Mouse (Mus musculus): Measurements from ENCODE around the gene Rgs4. TPM values are rescaled to one million over a fixed set of nuclear protein-coding genes. Genes with fewer than 3 reads are reported as not detected.
A peak's percentile ranks its signal among the peaks of the same experiment; 100 is the strongest.

Rgs4 gene
- not detected in 2 replicates for polyA plus RNA-seq (2012; ENCODE audit: insufficient read depth, insufficient read length, low replicate concordance, missing spikeins)

DNA sequence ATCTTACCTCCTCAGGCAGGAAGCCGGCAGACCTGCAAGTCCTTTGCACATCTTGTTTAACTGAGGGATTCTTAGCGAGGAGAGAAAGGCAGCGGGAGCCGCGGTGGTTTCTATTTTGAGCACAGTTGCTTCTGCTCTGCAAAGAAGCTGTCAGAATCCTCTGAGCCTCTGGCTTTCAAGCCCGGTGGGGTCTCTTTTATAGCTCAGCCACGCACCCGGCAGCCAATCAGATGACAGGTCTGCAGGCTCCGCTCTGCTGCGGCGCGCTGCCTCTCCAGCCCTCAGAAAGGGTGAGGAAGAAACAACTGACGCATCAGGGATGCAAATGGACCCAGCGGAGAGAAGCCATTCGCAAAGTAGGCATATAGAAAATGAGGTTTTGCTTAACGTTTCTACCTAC lies at the start of gene Rgs4:
Gene Rgs4 (minus strand): TSS at position 170 of the 400 bp plus-strand sequence.
- H3K4me1 ChIP-seq (ENCODE audit: control insufficient read depth, insufficient read depth, low read length) = peaks cover 4% of the 10 kb centered on the region; the same call in 1 of the 2 replicates
- H3K27ac ChIP-seq (ENCODE audit: insufficient read depth, low read depth, low read length) = peak within 1 kb of the TSS; percentile 97
- H3K4me3 ChIP-seq (ENCODE audit: insufficient read depth, low read depth, low read length) = peak within 1 kb of the TSS; percentile 68
- WGBS = under 1% methylated on average over 16 of the region's 16 CpGs
- TF ChIP-seq CTCF (IDR thresholded peaks at IDR 0.05; ENCODE audit: insufficient read depth, low read depth, low read length) (no peak), POLR2A (IDR thresholded peaks at IDR 0.05; ENCODE audit: insufficient read depth, low read depth, low read length) (peak; percentile 98)

DNA sequence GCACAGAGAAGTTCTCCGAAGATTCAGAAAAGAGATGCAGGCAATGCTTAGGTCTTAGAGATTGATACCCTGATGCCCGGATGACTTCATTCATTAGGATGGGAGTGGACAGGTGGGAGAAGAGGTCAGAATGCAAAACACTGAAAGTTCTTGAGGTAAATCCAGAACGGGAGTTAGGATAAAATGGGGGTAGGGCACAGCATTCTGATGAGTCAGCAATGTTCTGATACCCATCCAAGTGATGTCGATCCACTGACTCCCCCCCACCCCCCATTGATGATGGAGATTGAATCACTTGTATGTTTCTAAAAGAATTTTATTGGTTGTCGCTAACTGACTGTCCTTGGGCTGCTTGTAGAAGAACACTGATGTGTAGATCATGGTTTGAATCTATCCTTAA lies 45.0 kb upstream of the Rgs4 start:
- Histone ChIP-seq H3K27ac (ENCODE audit: insufficient read depth, low read depth, low read length) (no peak overlapping the region), H3K4me3 (ENCODE audit: insufficient read depth, low read depth, low read length) (no peak overlapping the region), H3K4me1 (ENCODE audit: control insufficient read depth, insufficient read depth, low read length) (no peaks in the 10 kb centered on the region)
- TF ChIP-seq CTCF (IDR thresholded peaks at IDR 0.05; ENCODE audit: insufficient read depth, low read depth, low read length) = no peak
- TF ChIP-seq POLR2A (IDR thresholded peaks at IDR 0.05; ENCODE audit: insufficient read depth, low read depth, low read length) = no peak
- WGBS = 91% methylated on average over 5 of the region's 5 CpGs

DNA sequence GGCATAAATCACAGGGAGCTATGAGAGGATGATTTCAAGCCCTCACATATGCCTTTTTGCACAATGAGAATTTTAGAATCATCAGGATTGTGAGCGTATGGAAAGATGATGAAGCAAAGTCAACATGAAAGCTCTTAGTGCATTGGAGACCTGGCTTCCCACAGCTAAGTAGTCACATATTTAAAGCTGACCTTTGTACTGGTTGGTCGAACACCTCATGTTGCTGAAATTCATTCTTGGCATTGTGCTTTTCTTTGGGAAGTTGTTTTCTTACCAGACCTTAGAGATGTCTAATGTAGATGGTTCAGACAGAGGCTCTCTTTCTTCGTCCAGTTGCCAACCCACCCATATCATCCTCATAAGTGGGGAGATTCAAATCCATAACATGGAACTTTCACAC lies 38.5 kb upstream of the Rgs4 start:
- TF ChIP-seq CTCF (IDR thresholded peaks at IDR 0.05; ENCODE audit: insufficient read depth, low read depth, low read length) (no peak), POLR2A (IDR thresholded peaks at IDR 0.05; ENCODE audit: insufficient read depth, low read depth, low read length) (no peak)
- Histone ChIP-seq H3K4me1 (ENCODE audit: control insufficient read depth, insufficient read depth, low read length) (no peaks in the 10 kb centered on the region), H3K4me3 (ENCODE audit: insufficient read depth, low read depth, low read length) (no peak overlapping the region), H3K27ac (ENCODE audit: insufficient read depth, low read depth, low read length) (no peak overlapping the region)
- 94% methylated on average over 3 of the region's 3 CpGs for WGBS

DNA sequence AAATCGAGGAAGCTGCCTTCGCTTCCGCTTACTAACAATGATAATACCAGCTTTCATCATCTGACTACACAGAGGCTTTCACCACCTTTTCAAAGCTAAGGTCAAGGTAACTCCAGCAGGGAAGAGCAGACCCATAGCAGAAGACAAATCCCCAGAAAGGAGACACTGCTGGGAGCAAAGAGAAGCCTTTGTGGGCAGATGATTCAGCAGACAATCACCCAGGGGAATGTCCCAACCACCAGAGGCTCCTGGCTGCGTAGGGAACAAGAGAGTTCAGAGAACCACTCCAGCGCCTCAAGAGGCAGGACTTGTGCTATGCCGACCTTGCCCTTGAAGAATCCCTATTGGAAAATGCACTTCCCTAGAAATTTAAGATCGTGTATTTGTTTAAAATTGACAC lies 29.1 kb upstream of the Rgs4 start:
- Histone ChIP-seq H3K4me3 (ENCODE audit: insufficient read depth, low read depth, low read length) (no peak overlapping the region), H3K27ac (ENCODE audit: insufficient read depth, low read depth, low read length) (no peak overlapping the region), H3K4me1 (ENCODE audit: control insufficient read depth, insufficient read depth, low read length) (no peaks in the 10 kb centered on the region)
- TF ChIP-seq POLR2A (IDR thresholded peaks at IDR 0.05; ENCODE audit: insufficient read depth, low read depth, low read length) (no peak), CTCF (IDR thresholded peaks at IDR 0.05; ENCODE audit: insufficient read depth, low read depth, low read length) (no peak)
- 81% methylated on average over 7 of the region's 7 CpGs for WGBS

DNA sequence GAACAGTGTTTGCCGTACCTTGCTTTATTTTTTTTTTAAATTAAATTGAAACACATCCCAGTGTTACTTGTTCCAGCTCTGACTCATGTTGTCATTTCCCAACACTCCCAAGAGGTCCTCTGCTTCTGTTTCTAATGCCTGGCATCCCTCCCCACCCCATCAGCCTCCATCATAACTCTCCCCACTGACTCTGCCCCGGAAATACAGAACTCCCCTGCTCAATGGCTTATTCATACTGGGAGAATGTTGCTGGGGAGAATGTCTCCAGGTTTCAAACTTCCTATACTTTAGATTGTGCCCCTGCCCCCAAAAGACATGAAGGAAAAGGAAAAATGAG lies 17.1 kb upstream of the Rgs4 start:
- no peak for TF ChIP-seq POLR2A (IDR thresholded peaks at IDR 0.05; ENCODE audit: insufficient read depth, low read depth, low read length)
- no peak for TF ChIP-seq CTCF (IDR thresholded peaks at IDR 0.05; ENCODE audit: insufficient read depth, low read depth, low read length)
- Histone ChIP-seq H3K27ac (ENCODE audit: insufficient read depth, low read depth, low read length) (no peak overlapping the region), H3K4me3 (ENCODE audit: insufficient read depth, low read depth, low read length) (no peak overlapping the region), H3K4me1 (ENCODE audit: control insufficient read depth, insufficient read depth, low read length) (peaks cover 9% of the 10 kb centered on the region)
- WGBS = 55% methylated on average over 2 of the region's 2 CpGs

DNA sequence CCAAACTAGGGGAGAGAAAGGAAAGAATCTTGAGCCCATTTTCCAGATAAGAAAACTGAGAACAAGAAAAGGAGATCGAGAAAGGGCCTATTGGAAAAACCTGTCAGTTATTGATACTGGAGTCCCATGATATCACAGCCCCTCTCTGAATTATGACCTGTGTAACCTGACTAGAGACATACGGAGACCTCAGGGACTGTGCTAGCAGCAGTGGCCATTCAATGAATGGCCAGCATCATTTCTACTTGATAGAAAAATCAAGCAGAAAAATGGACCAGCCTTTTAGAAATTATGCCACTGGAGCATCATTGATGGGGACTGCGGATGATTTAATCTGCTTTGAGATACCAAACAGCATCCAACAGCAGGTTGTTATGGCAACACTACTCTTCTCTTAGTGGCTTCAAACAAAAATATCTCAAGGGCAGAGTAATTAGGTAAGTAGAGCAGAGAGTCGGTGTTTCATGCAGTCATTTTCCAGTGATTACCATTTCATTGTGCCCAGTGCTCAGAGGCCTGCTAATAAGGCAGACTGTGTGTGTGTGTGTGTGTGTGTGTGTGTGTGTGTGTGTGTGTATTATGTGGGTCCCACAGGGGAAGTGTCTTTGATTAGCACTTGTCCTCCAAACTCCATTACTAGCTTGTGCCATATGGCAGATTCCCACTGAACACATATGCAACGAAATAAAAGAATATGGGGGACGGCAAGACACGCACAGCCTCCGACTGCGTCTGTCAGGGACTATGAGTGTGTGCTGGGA lies 16.6 kb upstream of the Rgs4 start:
- no peak for TF ChIP-seq POLR2A (IDR thresholded peaks at IDR 0.05; ENCODE audit: insufficient read depth, low read depth, low read length)
- TF ChIP-seq CTCF (IDR thresholded peaks at IDR 0.05; ENCODE audit: insufficient read depth, low read depth, low read length) = no peak
- H3K4me3 ChIP-seq (ENCODE audit: insufficient read depth, low read depth, low read length) = no peak overlapping the region
- peak overlapping the region; percentile 46; the same call in 1 of the 2 replicates for H3K27ac ChIP-seq (ENCODE audit: insufficient read depth, low read depth, low read length)
- 50% methylated on average over 9 of the region's 9 CpGs for WGBS
- peaks cover 9% of the 10 kb centered on the region for H3K4me1 ChIP-seq (ENCODE audit: control insufficient read depth, insufficient read depth, low read length)

DNA sequence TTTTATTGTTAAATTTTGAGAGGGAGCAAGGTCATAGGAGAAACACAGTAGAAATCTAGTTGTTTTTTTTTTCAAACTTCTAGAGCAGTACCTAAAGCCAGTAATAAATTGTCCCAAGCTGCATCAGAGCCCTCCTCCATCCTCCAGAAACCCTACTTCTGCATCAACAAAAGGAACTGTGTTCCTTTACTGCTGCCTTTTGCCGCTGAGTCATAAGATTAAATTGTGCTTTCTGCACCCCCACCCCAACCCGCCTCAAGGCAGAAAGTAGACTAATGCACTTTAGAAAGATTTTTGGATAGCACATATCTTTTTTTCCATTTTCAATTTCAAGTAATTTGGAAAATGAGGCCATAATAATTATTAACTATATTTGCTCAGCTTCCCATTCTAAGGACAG lies 15.1 kb upstream of the Rgs4 start:
- no peak for TF ChIP-seq POLR2A (IDR thresholded peaks at IDR 0.05; ENCODE audit: insufficient read depth, low read depth, low read length)
- TF ChIP-seq CTCF (IDR thresholded peaks at IDR 0.05; ENCODE audit: insufficient read depth, low read depth, low read length) = no peak
- no peak overlapping the region for H3K4me3 ChIP-seq (ENCODE audit: insufficient read depth, low read depth, low read length)
- 41% methylated on average over 2 of the region's 2 CpGs for WGBS
- H3K4me1 ChIP-seq (ENCODE audit: control insufficient read depth, insufficient read depth, low read length) = peaks cover 9% of the 10 kb centered on the region
- H3K27ac ChIP-seq (ENCODE audit: insufficient read depth, low read depth, low read length) = no peak overlapping the region

DNA sequence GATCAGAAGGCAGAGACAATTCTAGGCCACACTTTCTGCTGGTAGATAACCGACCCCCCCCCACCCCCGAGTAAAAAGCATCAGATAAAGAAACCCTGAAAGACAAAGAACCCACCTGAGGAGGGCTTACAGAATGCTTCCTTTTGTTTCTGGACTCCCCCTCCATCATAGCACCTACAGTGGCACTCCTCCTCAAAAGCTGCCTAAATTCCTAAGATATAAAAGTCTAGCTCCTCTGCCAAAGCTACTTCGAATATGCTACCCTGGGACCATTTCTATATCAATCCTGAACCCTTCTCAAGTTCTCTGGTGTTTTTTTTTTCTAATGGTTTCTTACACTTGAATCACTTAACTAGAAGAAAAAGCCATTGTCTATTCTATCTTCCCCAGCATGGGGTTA lies 9.1 kb upstream of the Rgs4 start:
- no peaks in the 10 kb centered on the region for H3K4me1 ChIP-seq (ENCODE audit: control insufficient read depth, insufficient read depth, low read length)
- TF ChIP-seq CTCF (IDR thresholded peaks at IDR 0.05; ENCODE audit: insufficient read depth, low read depth, low read length) = no peak
- no peak for TF ChIP-seq POLR2A (IDR thresholded peaks at IDR 0.05; ENCODE audit: insufficient read depth, low read depth, low read length)
- WGBS = 36% methylated on average over 3 of the region's 3 CpGs
- H3K27ac ChIP-seq (ENCODE audit: insufficient read depth, low read depth, low read length) = no peak overlapping the region
- no peak overlapping the region for H3K4me3 ChIP-seq (ENCODE audit: insufficient read depth, low read depth, low read length)

DNA sequence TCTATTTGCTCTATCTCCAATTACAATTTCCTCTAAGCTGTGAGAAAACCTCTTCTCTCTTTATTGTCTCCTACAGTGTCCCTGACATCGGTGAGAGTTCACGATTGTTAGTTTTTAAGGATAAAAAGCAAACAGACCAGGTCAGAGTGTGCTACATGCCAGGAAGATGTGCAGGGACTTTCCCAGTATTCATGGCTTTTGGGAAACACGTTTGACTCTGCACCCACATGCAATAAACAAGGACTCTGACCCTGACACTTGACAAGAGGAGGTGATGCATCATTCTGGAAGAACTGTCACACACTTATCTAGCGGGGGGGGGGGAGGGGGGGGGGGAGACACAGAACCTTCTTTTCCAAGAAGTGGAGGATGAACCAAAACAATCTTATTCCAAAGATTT lies 5.0 kb upstream of the Rgs4 start:
- H3K27ac ChIP-seq (ENCODE audit: insufficient read depth, low read depth, low read length) = no peak overlapping the region
- 58% methylated on average over 4 of the region's 4 CpGs for WGBS
- H3K4me3 ChIP-seq (ENCODE audit: insufficient read depth, low read depth, low read length) = no peak overlapping the region
- TF ChIP-seq CTCF (IDR thresholded peaks at IDR 0.05; ENCODE audit: insufficient read depth, low read depth, low read length) = no peak
- no peak for TF ChIP-seq POLR2A (IDR thresholded peaks at IDR 0.05; ENCODE audit: insufficient read depth, low read depth, low read length)
- peaks cover 2% of the 10 kb centered on the region; the same call in 1 of the 2 replicates for H3K4me1 ChIP-seq (ENCODE audit: control insufficient read depth, insufficient read depth, low read length)

All from olfactory bulb, adult 2 months (tissue).